ENCODE assay signal across 8 mouse cellular contexts in the genomic region with DNA sequence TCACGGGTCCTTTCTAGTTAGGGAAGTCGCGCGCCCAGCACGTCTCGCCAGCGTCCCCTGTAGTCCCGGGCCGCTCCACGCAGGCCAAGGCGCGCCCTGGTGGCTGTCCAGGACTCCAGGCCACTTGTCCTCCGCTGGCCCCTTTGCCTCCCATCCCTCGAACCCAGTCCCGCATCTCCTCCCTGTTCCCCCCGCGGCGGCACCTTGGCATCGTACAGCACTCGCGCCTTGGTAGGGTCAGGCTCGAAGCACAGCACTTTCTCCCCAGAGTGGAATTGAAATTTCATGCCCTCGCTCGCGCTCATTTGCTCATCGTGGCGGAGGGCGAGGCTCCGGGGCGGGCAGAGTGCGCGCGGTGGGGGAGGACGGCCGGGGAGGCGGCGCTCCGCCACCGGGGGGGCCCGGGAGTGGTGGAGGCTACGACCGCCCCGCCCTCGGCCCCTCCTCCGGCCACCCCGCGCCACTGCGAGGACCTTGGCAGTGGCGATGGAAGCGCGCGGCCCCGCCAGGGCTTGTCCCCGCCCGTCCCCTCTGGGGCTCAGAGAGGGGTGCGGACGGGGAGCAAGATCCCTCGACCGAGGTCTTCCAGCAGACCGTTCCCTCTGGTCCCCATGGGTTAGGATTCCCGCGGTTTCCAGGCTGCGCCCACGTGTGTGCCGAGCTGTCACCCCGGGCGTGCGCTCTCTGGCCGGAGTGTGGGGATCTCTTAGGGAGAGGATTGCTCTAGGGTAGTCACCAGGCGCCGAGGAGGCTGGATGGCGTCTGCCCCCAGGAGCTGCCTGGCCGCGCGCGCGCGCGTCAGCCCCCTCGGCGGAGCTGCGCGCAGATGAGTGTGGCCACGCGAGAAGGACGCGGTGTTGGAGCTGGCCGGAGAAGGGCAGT. TPM values are rescaled to one million over a fixed set of nuclear protein-coding genes. Genes with fewer than 3 reads are reported as not detected.
A peak's percentile ranks its signal among the peaks of the same experiment; 100 is the strongest.
DNase-seq lines count a peak whose midpoint lies in the region; ATAC-seq and TF ChIP-seq lines count a peak whose summit lies in the region.

TSS of gene Msl3 (minus strand) at position 374 of the 882 bp plus-strand sequence.

- 0 out of 2 replicates have a peak, but pooled peaks cover 3% of the 10 kb centered on the region for H3K36me3 ChIP-seq in embryonic facial prominence, embryonic 12.5 days
- H3K36me3 ChIP-seq in kidney, adult 2 months (ENCODE audit: control insufficient read depth, insufficient read depth, low read length): no peaks in the 10 kb centered on the region
- no peaks in the 10 kb centered on the region for H3K36me3 ChIP-seq in limb, embryonic 11.5 days (ENCODE audit: control insufficient read depth, insufficient read depth, low read length)
- H3K36me3 ChIP-seq in midbrain, embryonic 13.5 days: 0 out of 2 replicates have a peak, but pooled peaks cover 4% of the 10 kb centered on the region
- peaks cover 12% of the 10 kb centered on the region; the same call in 1 of the 2 replicates for H3K36me3 ChIP-seq in small intestine, adult 2 months (ENCODE audit: control insufficient read depth, insufficient read depth, low read length)

- H3K9me3 ChIP-seq in embryonic facial prominence, embryonic 12.5 days: no peaks in the 10 kb centered on the region
- no peaks in the 10 kb centered on the region for H3K9me3 ChIP-seq in limb, embryonic 11.5 days (ENCODE audit: control insufficient read depth, low read length)
- H3K9me3 ChIP-seq in midbrain, embryonic 13.5 days: no peaks in the 10 kb centered on the region

- peaks cover 7% of the 10 kb centered on the region; the same call in 1 of the 2 replicates for H3K27me3 ChIP-seq in embryonic facial prominence, embryonic 12.5 days
- no peaks in the 10 kb centered on the region for H3K27me3 ChIP-seq in kidney, adult 2 months (replicated peaks; ENCODE audit: control insufficient read depth, insufficient read depth, low read length)
- H3K27me3 ChIP-seq in limb, embryonic 11.5 days (ENCODE audit: control insufficient read depth, insufficient read depth, low read length): peaks cover 6% of the 10 kb centered on the region; the same call in 1 of the 2 replicates
- peaks cover 10% of the 10 kb centered on the region; the same call in 1 of the 2 replicates for H3K27me3 ChIP-seq in midbrain, embryonic 13.5 days
- H3K27me3 ChIP-seq in small intestine, adult 2 months (ENCODE audit: control insufficient read depth, insufficient read depth, low read length): no peaks in the 10 kb centered on the region

- H3K27ac ChIP-seq in embryonic facial prominence, embryonic 12.5 days: peak within 1 kb of the TSS; percentile 88
- H3K27ac ChIP-seq in kidney, adult 2 months (ENCODE audit: insufficient read depth, low read depth, low read length): peak within 1 kb of the TSS; percentile 92
- peak within 1 kb of the TSS; percentile 68 for H3K27ac ChIP-seq in limb, embryonic 11.5 days (replicated peaks; ENCODE audit: low read depth, low read length)
- peak within 1 kb of the TSS; percentile 90 for H3K27ac ChIP-seq in midbrain, embryonic 13.5 days
- peak within 1 kb of the TSS; percentile 100 for H3K27ac ChIP-seq in small intestine, adult 2 months (ENCODE audit: insufficient read depth, low read depth, low read length)

- H3K9ac ChIP-seq in embryonic facial prominence, embryonic 12.5 days: peak within 1 kb of the TSS; percentile 60
- H3K9ac ChIP-seq in limb, embryonic 11.5 days (ENCODE audit: low read length): peak within 1 kb of the TSS; percentile 58
- peak within 1 kb of the TSS; percentile 76 for H3K9ac ChIP-seq in midbrain, embryonic 13.5 days (replicated peaks)

- peak; percentile 85 for ATAC-seq in embryonic facial prominence, embryonic 12.5 days (ENCODE audit: insufficient number of reproducible peaks, insufficient read depth, low FRiP score, low TSS enrichment)
- ATAC-seq in limb, embryonic 11.5 days (ENCODE audit: insufficient number of reproducible peaks, low FRiP score, low TSS enrichment, low read depth): peak; percentile 81
- ATAC-seq in midbrain, embryonic 13.5 days: peak; percentile 93

- H3K4me3 ChIP-seq in embryonic facial prominence, embryonic 12.5 days: peak within 1 kb of the TSS; percentile 50
- peak within 1 kb of the TSS; percentile 82 for H3K4me3 ChIP-seq in kidney, adult 2 months (ENCODE audit: insufficient read depth, low read depth, low read length)
- H3K4me3 ChIP-seq in limb, embryonic 11.5 days (ENCODE audit: low read depth, low read length): peak within 1 kb of the TSS; percentile 48
- peak within 1 kb of the TSS; percentile 52 for H3K4me3 ChIP-seq in midbrain, embryonic 13.5 days (replicated peaks)
- H3K4me3 ChIP-seq in small intestine, adult 2 months (ENCODE audit: low read depth, low read length): peak within 1 kb of the TSS; percentile 98

- TF ChIP-seq CTCF in kidney, adult 2 months (conservative IDR thresholded peaks at IDR 0.05; ENCODE audit: insufficient read depth, insufficient read length, low read depth, low read length): peak; percentile 32; the same call in 1 of the 2 replicates
- 0 out of 2 replicates have a peak, but pooled peaks have one; percentile 35 for TF ChIP-seq CTCF in small intestine, adult 2 months (IDR thresholded peaks at IDR 0.05; ENCODE audit: extremely low read depth, insufficient read length, insufficient replicate concordance, low read depth, low read length)

- H3K4me2 ChIP-seq in embryonic facial prominence, embryonic 12.5 days (replicated peaks): peak within 1 kb of the TSS; percentile 66
- H3K4me2 ChIP-seq in limb, embryonic 11.5 days (ENCODE audit: low read depth, severe bottlenecking): peak within 1 kb of the TSS; percentile 72
- peak within 1 kb of the TSS; percentile 69 for H3K4me2 ChIP-seq in midbrain, embryonic 13.5 days (replicated peaks)

- no peaks in the 10 kb centered on the region for H3K4me1 ChIP-seq in embryonic facial prominence, embryonic 12.5 days
- H3K4me1 ChIP-seq in kidney, adult 2 months (ENCODE audit: control insufficient read depth, insufficient read depth, low read length): no peaks in the 10 kb centered on the region; the same call in 1 of the 2 replicates
- H3K4me1 ChIP-seq in limb, embryonic 11.5 days (ENCODE audit: control insufficient read depth, insufficient read depth, low read length): no peaks in the 10 kb centered on the region
- no peaks in the 10 kb centered on the region for H3K4me1 ChIP-seq in midbrain, embryonic 13.5 days (replicated peaks)
- no peaks in the 10 kb centered on the region for H3K4me1 ChIP-seq in small intestine, adult 2 months (ENCODE audit: control insufficient read depth, insufficient read depth, insufficient read length, low read length)

- peak; percentile 91 for DNase-seq in 3134 (ENCODE audit: extremely low read depth, insufficient read length, low spot score)
- peak; percentile 90 to 95 for DNase-seq in adrenal gland, postnatal 36 days
- DNase-seq in heart, adult 18-20 months: peak; percentile 82 to 90
- DNase-seq in kidney, adult 2 months: peak; percentile 89
- peak; percentile 80 for DNase-seq in limb, embryonic 11.5 days (ENCODE audit: low spot score)

- TF ChIP-seq POLR2A in kidney, adult 2 months (IDR thresholded peaks at IDR 0.05; ENCODE audit: low read depth, low read length): no peak
- no peak; the same call in 1 of the 2 replicates for TF ChIP-seq POLR2A in small intestine, adult 2 months (IDR thresholded peaks at IDR 0.05; ENCODE audit: low read depth, low read length)

- WGBS in embryonic facial prominence, embryonic 12.5 days: 24% methylated on average over 76 of the region's 88 CpGs
- WGBS in kidney, adult 2 months: 0% methylated on average over 66 of the region's 88 CpGs
- WGBS in limb, embryonic 11.5 days: 16% methylated on average over 52 of the region's 88 CpGs
- 24% methylated on average over 78 of the region's 88 CpGs for WGBS in midbrain, embryonic 13.5 days
- WGBS in small intestine, adult 2 months: 13% methylated on average over 76 of the region's 88 CpGs

RNA-seq across cellular contexts. Expression of gene Msl3, which starts in this region (rescaled TPM):
- total RNA-seq in adrenal gland, postnatal 36 days (2021): 10 to 100 TPM; 46.7 to 58.6 TPM
- polyA plus RNA-seq in embryonic facial prominence, embryonic 12.5 days (2016; fragmentation: Nextera tagmentation; extraction: Ambion mirVana): 29.7 and 34.5 TPM in 2 replicates
- 10 to 100 TPM; 45.7 to 51.7 TPM for total RNA-seq in heart, adult 18-20 months (2021)
- polyA plus RNA-seq in kidney, adult 2 months (2012; rRNA removed): 18.3 and 20.0 TPM in 2 replicates
- polyA plus RNA-seq in limb, embryonic 11.5 days (2014; fragmentation: Nextera tagmentation; extraction: Ambion mirVana): 36.5 and 39.2 TPM in 2 replicates
- 19.6 and 19.7 TPM in 2 replicates for polyA plus RNA-seq in midbrain, embryonic 13.5 days (2015; fragmentation: Nextera tagmentation; extraction: Ambion mirVana)
- 4.5 and 6.7 TPM in 2 replicates for polyA plus RNA-seq in small intestine, adult 2 months (2012; rRNA removed)

Comparison
In these comparisons a context has a peak if more than half of its experiments do, and no peak if none do; other contexts are left out.
1. Peak in every context shown above with its lines: DNase-seq, ATAC-seq, H3K4me3 ChIP-seq and H3K27ac ChIP-seq.
2. H3K4me3 ChIP-seq: peak in every context shown above with its lines; median percentile 98 in small intestine, adult 2 months; 82 in kidney, adult 2 months; 52 in midbrain, embryonic 13.5 days; 50 in embryonic facial prominence, embryonic 12.5 days; 48 in limb, embryonic 11.5 days.